Mouse (Mus musculus): ENCODE measurements around the gene Arid3c.
A peak's percentile ranks its signal among the peaks of the same experiment; 100 is the strongest.
"Not testable (repeated sequence)": the region's sequence is repeated elsewhere in the genome, so short reads cannot be mapped to it uniquely, and the experiment has no call there.

The Arid3c gene

GRCm38 (mm10) chr4:41705922-41706754, 24.8 kb downstream of the Arid3c start:
- DNase-seq (ENCODE audit: low spot score), result no peak

GRCm38 (mm10) chr4:41704651-41705050, 26.3 kb downstream of the Arid3c start:
- DNase-seq (ENCODE audit: low spot score), result no peak

GRCm38 (mm10) chr4:41702226-41702625, 28.7 kb downstream of the Arid3c start:
- not testable (repeated sequence) for DNase-seq (ENCODE audit: low spot score)

DNA sequence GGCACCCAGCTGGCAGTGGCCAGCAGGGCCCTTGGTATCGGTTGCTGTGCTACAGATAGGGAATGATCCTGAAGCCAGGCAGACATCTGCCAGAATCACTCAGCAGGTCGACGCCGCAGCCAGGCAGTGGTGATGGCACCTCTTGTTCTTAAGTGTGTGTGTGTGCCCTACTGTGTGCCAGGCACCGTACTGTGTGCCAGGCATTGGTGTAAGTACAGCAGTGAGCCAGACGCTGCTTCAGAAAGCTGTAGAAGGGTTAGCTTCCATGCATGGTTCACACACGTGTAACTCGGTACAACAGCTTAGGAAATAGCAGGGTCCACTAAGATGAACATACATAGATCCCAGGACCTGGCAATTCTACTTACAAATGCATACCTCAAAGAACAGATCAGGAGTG, 30.7 kb downstream of the Arid3c start:
- DNase-seq (ENCODE audit: low spot score), result not testable (repeated sequence)

DNA sequence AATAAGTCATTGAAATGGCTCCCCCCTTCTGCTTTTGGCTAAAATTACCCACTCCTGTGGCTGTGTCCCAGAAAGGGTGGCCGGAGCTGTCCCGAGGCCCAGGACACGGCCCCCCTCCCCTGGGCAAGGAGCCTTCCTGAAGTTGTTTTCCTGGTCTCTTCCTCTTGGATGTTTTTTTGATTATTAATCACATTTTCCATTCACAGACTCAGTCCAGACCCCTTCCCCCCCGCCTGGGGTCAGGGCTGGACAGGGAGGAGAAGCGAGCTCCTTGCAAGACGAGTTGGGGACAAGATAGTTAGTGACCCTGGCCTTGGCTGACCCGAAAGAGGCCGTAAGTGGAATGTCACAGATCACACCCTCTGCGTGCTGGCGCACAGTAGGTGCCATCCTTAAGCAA, 31.2 kb downstream of the Arid3c start, which contains the start of gene Il11ra1:
Il11ra1 (plus strand) TSS at position 207 of the 400 bp plus-strand sequence.
- DNase-seq (ENCODE audit: low spot score), result not testable (repeated sequence)

DNA sequence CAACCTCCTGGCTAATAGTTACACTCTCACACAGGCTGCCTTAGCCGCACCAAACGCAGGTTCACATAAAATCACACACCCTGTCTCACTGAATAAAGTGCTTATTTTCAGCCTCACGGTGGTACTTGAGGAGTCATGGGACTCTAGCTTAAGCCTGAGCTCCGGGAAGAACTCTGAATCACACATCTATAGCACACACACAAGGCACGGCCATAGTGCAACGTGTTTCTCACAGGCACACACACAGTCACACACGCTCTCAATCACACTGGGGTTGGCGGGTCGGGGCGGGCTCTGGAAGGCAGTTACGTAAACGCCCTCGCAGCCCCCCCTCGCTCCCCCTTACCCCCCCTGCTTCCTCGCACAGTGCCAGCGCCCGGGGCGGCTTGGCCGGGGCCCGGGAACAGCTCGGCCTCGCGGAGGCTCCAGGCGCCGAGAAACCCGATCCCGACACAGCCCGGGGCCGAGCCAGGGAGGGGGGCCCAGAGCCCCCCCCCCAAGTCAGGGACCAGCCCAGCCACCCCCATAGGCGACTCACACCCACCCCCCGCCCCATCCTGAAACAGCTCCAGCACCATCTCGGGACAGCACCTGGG, 32.4 kb downstream of the Arid3c start:
- not testable (repeated sequence) for DNase-seq (ENCODE audit: low spot score)

DNA sequence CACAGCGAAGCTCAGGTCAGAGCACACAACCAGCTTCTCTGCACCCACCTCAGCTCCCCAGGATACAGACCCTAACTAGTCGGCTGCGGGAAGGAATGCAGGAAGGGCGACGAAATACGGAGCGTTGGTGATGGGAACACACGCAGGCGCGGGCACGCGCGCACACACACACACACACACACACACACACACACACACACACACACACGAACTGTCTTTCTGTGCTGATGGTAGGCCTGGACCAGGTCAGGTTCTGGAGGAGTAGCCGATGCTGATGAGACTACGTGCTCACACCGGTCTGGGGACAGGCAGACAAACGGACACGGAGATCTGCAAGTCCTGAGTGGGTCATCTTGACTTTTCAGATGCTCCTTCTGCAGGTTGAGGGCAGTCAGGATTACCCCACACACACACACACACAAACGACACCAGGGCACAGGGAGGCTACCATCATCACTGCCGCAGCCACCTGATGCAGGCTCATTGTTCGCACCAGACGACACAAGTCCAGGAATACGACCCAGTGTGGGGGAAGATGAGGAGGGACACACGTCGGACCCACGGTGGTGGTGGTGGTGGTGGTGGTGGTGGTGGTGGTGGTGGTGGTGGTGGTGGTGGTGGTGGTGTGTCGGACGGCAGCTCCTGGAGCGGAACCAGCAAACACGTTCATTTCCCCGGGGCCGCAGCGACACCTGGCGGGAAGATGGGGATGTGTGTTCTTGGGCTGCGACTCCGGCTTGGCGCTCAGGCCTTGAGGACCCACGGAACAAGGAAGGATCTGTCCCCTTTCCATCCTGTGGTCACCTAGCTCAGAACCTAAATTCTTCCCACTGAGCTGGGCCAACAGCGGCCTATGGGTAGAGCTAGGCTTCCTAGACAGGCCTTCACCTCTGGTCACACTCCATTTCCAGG, 33.8 kb downstream of the Arid3c start, which contains the start of gene Cntfr:
Cntfr (minus strand) TSS at position 160 of the 912 bp plus-strand sequence.
- peak; percentile 67 for DNase-seq (ENCODE audit: low spot score)

- DNase-seq (ENCODE audit: low spot score), result not testable (repeated sequence)
Measured at GRCm38 (mm10) chr4:41696452-41696851, 34.5 kb downstream of the Arid3c start.

- not testable (repeated sequence) for DNase-seq (ENCODE audit: low spot score)
Measured at GRCm38 (mm10) chr4:41695800-41696199, 35.1 kb downstream of the Arid3c start.

DNA sequence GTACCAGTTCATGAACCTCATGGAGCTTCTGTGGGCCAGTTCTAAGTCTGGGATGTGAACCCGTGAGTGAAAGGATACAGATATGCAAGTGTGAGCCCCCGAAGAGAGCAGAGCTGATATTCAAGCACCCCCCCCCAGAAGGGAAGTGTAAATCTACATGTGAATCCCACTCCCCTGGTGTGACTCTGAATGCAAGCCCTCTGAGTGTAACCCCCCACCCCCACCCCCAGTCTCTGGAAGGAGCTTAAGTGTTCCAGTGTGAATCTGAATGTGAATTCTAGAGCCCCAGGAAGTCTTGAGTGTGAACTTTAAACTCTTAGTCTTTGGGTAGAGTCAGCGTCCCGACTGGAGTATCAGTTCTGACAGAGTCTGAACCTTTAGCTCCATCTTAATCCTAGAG, 37.4 kb downstream of the Arid3c start:
- not testable (repeated sequence) for DNase-seq (ENCODE audit: low spot score)

DNA sequence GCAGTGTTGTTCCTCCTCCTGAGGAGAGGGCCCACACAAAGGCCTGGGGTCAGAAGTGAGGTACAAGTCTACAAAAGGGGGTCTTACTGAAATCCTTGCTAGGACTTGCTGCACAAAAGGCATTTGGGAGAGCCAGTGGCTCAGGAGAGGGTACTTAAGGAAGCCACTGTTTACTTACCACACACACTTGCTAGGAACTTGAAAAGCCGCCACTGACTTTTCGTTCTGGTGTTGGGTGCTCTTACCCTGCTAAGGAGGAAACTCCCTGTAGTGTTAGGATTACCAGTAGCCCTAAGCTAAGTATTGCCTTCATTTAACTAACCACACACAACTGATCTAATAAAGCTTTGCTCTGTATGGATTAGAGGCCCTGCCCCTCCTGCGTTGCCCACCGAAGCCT, 40.9 kb downstream of the Arid3c start:
- not testable (repeated sequence) for DNase-seq (ENCODE audit: low spot score)

GRCm38 (mm10) chr4:41688562-41688961, 42.4 kb downstream of the Arid3c start:
- DNase-seq (ENCODE audit: low spot score), result not testable (repeated sequence)

- not testable (repeated sequence) for DNase-seq (ENCODE audit: low spot score)
Measured at GRCm38 (mm10) chr4:41685882-41686492, 45.0 kb downstream of the Arid3c start.

DNA sequence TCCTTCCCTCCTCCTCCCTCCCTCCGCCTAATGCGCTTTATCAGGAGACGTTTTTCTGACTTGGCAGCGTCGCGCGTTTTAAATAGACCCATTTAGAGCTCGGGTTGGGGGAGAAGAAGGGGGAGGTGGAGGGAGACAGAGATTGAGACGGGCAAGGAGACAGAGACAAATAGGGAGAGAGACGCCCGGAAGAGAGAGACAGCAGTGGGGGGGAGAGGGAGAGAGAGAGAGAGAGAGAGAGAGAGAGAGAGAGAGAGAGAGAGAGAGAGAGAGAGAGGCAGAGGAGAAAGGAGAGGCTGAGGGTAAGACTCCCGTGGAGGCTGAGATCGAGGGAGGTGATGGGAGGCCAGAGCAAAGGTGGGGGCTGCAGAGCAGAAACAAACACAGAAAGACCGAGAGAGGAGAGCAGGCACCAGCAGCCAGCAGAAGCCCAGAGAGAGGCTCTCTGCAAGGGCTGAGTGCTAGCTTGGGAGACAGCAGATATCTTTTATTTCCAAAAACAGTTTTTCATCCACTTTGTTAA, 46.0 kb downstream of the Arid3c start:
- DNase-seq (ENCODE audit: low spot score), result not testable (repeated sequence)

DNA sequence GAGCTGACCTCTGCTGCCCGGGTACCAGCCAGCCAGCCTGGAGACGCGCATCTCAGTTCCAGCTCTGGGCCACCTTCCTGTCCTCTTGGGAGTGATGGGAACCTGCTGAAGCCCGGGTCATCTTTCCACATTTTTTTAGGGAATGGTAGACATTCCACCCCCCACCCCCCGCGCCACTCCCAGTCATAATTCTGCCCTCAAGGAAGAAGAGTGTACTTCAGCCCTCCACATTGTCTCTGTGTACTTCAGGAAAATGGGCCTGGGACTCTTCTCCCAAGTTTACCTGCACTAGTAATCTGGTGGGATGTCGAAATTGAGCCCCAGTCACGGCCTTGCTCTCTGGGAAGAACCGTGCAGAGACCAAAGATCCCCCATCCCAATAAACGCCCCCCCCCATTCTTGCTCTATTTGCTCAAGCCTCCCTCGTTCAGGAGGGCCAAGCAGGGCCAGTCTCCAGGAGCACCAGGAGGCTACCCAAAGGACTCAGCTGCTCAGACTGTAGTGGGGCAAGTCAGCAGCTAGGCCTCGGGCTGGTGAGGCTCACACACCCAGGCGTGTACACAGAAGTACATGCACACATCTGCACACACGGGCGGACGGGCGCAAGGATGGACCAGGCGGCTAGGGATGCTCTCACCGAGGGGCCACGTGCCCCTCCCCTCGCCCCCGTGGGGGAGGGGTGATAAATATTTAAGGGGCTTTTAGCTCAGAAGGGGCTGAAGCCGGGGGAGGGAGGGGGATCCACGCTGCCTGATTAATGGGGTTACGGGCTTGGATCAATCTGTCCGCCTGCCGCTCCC, 46.6 kb downstream of the Arid3c start:
- DNase-seq (ENCODE audit: low spot score), result not testable (repeated sequence)

DNA sequence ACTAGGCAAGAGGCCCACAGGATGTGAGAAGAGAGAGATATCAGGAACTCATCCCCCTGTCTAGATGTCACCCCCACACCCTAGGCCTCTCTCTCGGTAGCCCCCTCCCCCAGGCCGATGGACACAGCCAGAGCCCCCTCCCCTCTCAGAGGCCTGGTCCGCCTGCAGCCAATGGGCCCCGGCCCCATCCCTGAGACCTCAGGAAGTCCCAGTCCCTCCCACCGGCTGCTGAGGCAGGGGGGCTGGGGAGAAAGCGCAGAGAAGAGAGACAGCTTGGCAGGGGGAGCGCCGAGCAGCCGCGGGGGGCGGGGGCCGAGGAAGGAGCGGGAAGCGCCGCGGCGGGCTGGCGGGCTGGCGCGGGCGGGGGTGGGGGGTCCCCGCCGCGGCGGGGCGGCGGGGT, 47.6 kb downstream of the Arid3c start:
- not testable (repeated sequence) for DNase-seq (ENCODE audit: low spot score)

GRCm38 (mm10) chr4:41682789-41683188, 48.2 kb downstream of the Arid3c start:
- no peak for DNase-seq (ENCODE audit: low spot score)

DNA sequence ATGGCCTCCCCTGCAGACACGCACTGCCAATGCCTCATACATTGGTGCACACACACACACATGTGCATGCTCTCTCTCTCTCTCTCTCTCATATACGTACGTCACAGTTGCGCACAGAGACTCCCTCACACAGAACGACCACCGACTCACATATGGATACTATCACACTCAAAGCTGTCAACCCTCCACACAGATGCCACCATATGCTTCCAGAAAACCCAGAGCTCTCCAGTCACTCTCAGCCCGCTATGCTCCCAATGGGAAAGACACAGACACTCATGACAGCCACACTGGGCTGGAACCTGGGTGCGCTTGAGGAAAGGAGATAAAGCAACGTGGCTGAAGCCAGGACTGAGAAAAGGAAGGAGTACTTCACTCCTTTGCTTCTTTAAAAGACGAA, 49.0 kb downstream of the Arid3c start:
- no peak for DNase-seq (ENCODE audit: low spot score)

- DNase-seq (ENCODE audit: low spot score), result no peak
Measured at GRCm38 (mm10) chr4:41681176-41681575, 49.8 kb downstream of the Arid3c start.

DNA sequence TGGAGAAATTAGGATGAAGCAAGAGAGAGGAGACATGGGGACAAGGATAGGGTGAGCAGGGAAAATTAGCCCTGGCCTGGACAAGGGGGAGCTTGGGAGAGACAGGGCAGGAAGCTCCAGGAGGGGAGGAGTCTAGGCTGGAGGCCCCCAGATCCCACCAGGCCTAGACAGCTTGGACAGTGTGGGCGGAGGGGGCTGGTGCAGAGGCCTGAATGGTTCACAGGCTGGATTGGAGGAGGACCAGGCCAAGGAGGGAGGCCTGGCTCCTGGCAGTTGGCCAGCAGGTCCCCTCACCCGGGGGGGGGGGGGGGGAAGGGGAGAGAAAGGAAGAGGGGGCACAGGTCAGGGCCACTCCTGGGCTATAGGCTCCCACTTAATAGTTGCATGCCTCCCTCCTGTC, 51.7 kb downstream of the Arid3c start:
- no peak for DNase-seq (ENCODE audit: low spot score)

- DNase-seq (ENCODE audit: low spot score), result no peak
Measured at GRCm38 (mm10) chr4:41678863-41679262, 52.1 kb downstream of the Arid3c start.

Data from testis, postnatal 14 days (tissue).